Mouse (Mus musculus) CH12.LX (cell line): Measurements from ENCODE around the gene Nepro. TPM values are rescaled to one million over a fixed set of nuclear protein-coding genes. Genes with fewer than 3 reads are reported as not detected.

Experiments used
- DNase-seq: peaks from one replicate; pipeline ENCODE4 v3.0.0-alpha.2; 2013; ENCODE audit errors: extremely low read depth
- H3K27ac ChIP-seq: 2 replicates; pipeline ENCODE4 v1.5.1; 2012; ENCODE audit warnings: low read depth, mild to moderate bottlenecking, control low read depth, moderate library complexity; ENCODE audit not compliant: insufficient read depth
- H3K27me3 ChIP-seq: replicated peaks from 2 replicates; pipeline ENCODE3; 2012; ENCODE audit warnings: inconsistent platforms
- H3K36me3 ChIP-seq, 2 experiments: replicated peaks in 1 of 2; 2 replicates each; pipeline versions ENCODE3 to v1.6.1; 2012; ENCODE audit warnings: inconsistent platforms in 1 of 2, low read length in 1 of 2, mild to moderate bottlenecking in 1 of 2, mixed read lengths in 1 of 2, moderate library complexity in 1 of 2; ENCODE audit not compliant: control insufficient read depth in 1 of 2, insufficient read depth in 1 of 2
- H3K4me1 ChIP-seq, 2 experiments: 2 replicates each; pipeline ENCODE4 v1.6.1; 2012; ENCODE audit warnings: inconsistent platforms in 1 of 2, moderate library complexity in 1 of 2; ENCODE audit not compliant: insufficient read depth in 2 of 2, control insufficient read depth in 1 of 2
- H3K4me2 ChIP-seq: 2 replicates; pipeline ENCODE4 v1.6.1; 2012; ENCODE audit warnings: low read depth, mild to moderate bottlenecking, control low read depth; ENCODE audit not compliant: poor library complexity, insufficient read depth, severe bottlenecking
- H3K4me3 ChIP-seq, 3 experiments: fragments of 150-350 bp in 1 of 3; sonication (generic) in 1 of 3; replicated peaks in 1 of 3; 2 replicates each; pipeline versions ENCODE3 to v1.5.1; 2011 to 2012; ENCODE audit warnings: low read depth in 2 of 3, low read length in 2 of 3, mild to moderate bottlenecking in 2 of 3, moderate library complexity in 2 of 3, control low read depth in 1 of 3, improper control_type of control experiment in 1 of 3, inconsistent platforms in 1 of 3, mixed read lengths in 1 of 3; ENCODE audit not compliant: poor library complexity in 1 of 3
- H3K79me2 ChIP-seq: replicated peaks from 2 replicates; pipeline ENCODE4 v1.6.1; 2012; ENCODE audit warnings: mild to moderate bottlenecking, moderate library complexity; ENCODE audit not compliant: control insufficient read depth, poor library complexity, insufficient read depth, severe bottlenecking; ENCODE audit errors: extremely low read depth
- H3K9ac ChIP-seq: 2 replicates; pipeline ENCODE4 v1.6.1; 2012; ENCODE audit warnings: low read depth, mild to moderate bottlenecking, control low read depth, moderate library complexity; ENCODE audit not compliant: insufficient read depth
- H3K9me3 ChIP-seq: replicated peaks from 2 replicates; pipeline ENCODE3; 2012; ENCODE audit warnings: low read length, inconsistent platforms, mixed read lengths
- CHD1 ChIP-seq: IDR thresholded peaks from 2 replicates; pipeline ENCODE4 v1.6.1; 2012; ENCODE audit warnings: low read depth, low read length, improper control_type of control experiment, inconsistent platforms
- E2F4 ChIP-seq: IDR thresholded peaks from 2 replicates; pipeline ENCODE4 v1.6.1; 2011; ENCODE audit warnings: low read depth, low read length, improper control_type of control experiment; ENCODE audit not compliant: insufficient replicate concordance
- ELF1 ChIP-seq: IDR thresholded peaks from 2 replicates; pipeline ENCODE4 v1.6.1; 2014; ENCODE audit warnings: low read depth, mild to moderate bottlenecking, inconsistent platforms, low read length, improper control_type of control experiment
- EP300 ChIP-seq: IDR thresholded peaks from 2 replicates; pipeline ENCODE4 v1.6.1; 2011; ENCODE audit warnings: low read length, improper control_type of control experiment
- ETS1 ChIP-seq: conservative IDR thresholded peaks from 2 replicates; pipeline ENCODE4 v1.6.1; 2012; ENCODE audit warnings: low read depth, mild to moderate bottlenecking, inconsistent platforms, low read length, improper control_type of control experiment, moderate library complexity
- GABPA ChIP-seq: IDR thresholded peaks from 2 replicates; pipeline ENCODE4 v1.6.1; 2012; ENCODE audit warnings: low read depth, low read length, improper control_type of control experiment, inconsistent platforms; ENCODE audit not compliant: insufficient replicate concordance
- HCFC1 ChIP-seq: IDR thresholded peaks from 2 replicates; pipeline ENCODE4 v1.6.1; 2012; ENCODE audit warnings: low read depth, mild to moderate bottlenecking, inconsistent platforms, low read length, improper control_type of control experiment
- JUN ChIP-seq: IDR thresholded peaks from 2 replicates; pipeline ENCODE4 v1.6.1; 2011; ENCODE audit warnings: low read depth, mild to moderate bottlenecking, low read length, improper control_type of control experiment, moderate library complexity; ENCODE audit not compliant: insufficient read depth
- KAT2A ChIP-seq: IDR thresholded peaks from 2 replicates; pipeline ENCODE4 v1.6.1; 2012; ENCODE audit warnings: low read length, improper control_type of control experiment, inconsistent platforms; ENCODE audit not compliant: insufficient replicate concordance
- MEF2A ChIP-seq: IDR thresholded peaks from 2 replicates; pipeline ENCODE4 v1.6.1; 2014; ENCODE audit warnings: low read depth, mild to moderate bottlenecking, inconsistent platforms, low read length, improper control_type of control experiment, borderline replicate concordance
- MXI1 ChIP-seq: IDR thresholded peaks from 2 replicates; pipeline ENCODE4 v1.6.1; 2011; ENCODE audit warnings: mild to moderate bottlenecking, low read depth, low read length, improper control_type of control experiment
- MYC ChIP-seq: IDR thresholded peaks from 2 replicates; pipeline ENCODE4 v1.6.1; 2011; ENCODE audit warnings: low read depth, mild to moderate bottlenecking, improper control_type of control experiment, low read length
- NELFE ChIP-seq: IDR thresholded peaks from 2 replicates; pipeline ENCODE4 v1.6.1; 2011; ENCODE audit warnings: low read depth, low read length, improper control_type of control experiment
- NRF1 ChIP-seq: IDR thresholded peaks from 2 replicates; pipeline ENCODE4 v1.6.1; 2014; ENCODE audit warnings: low read depth, mild to moderate bottlenecking, inconsistent platforms, low read length, improper control_type of control experiment, moderate library complexity
- POLR2AphosphoS2 ChIP-seq: IDR thresholded peaks from 2 replicates; pipeline ENCODE4 v1.6.1; 2011; ENCODE audit warnings: low read depth, low read length, improper control_type of control experiment
- RAD21 ChIP-seq: IDR thresholded peaks from 2 replicates; pipeline ENCODE4 v1.6.1; 2011; ENCODE audit warnings: low read depth, mild to moderate bottlenecking, low read length, improper control_type of control experiment, moderate library complexity
- RCOR1 ChIP-seq: conservative IDR thresholded peaks from 2 replicates; pipeline ENCODE4 v1.6.1; 2012; ENCODE audit warnings: low read depth, mild to moderate bottlenecking, inconsistent platforms, low read length, improper control_type of control experiment
- TBP ChIP-seq: conservative IDR thresholded peaks from 2 replicates; pipeline ENCODE4 v1.6.1; 2011; ENCODE audit warnings: low read depth, low read length, improper control_type of control experiment
- TCF12 ChIP-seq: IDR thresholded peaks from 2 replicates; pipeline ENCODE4 v1.6.1; 2014; ENCODE audit warnings: low read depth, mild to moderate bottlenecking, inconsistent platforms, low read length, improper control_type of control experiment
- UBTF ChIP-seq: IDR thresholded peaks from 2 replicates; pipeline ENCODE4 v1.6.1; 2012; ENCODE audit warnings: low read depth, mild to moderate bottlenecking, inconsistent platforms, low read length, improper control_type of control experiment, moderate library complexity
- USF1 ChIP-seq: IDR thresholded peaks from 2 replicates; pipeline ENCODE4 v1.6.1; 2014; ENCODE audit warnings: low read depth, mild to moderate bottlenecking, inconsistent platforms, low read length, improper control_type of control experiment
- USF2 ChIP-seq: conservative IDR thresholded peaks from 2 replicates; pipeline ENCODE4 v1.6.1; 2011; ENCODE audit warnings: low read depth, low read length, improper control_type of control experiment
- ZC3H11A ChIP-seq: IDR thresholded peaks from 2 replicates; pipeline ENCODE4 v1.6.1; 2012; ENCODE audit warnings: low read depth, mild to moderate bottlenecking, inconsistent platforms, low read length, improper control_type of control experiment
- ZKSCAN1 ChIP-seq: IDR thresholded peaks from 2 replicates; pipeline ENCODE4 v1.6.1; 2012; ENCODE audit warnings: low read depth, inconsistent platforms, low read length, improper control_type of control experiment, borderline replicate concordance
- ZNF384 ChIP-seq: IDR thresholded peaks from 2 replicates; pipeline ENCODE4 v1.6.1; 2012; ENCODE audit warnings: low read depth, low read length, improper control_type of control experiment, inconsistent platforms
- dilution Hi-C: fragments of 300-500 bp; cut with MboI; formaldehyde crosslinking; loops from 2 replicates; pipeline ENCODE4 v1.14.3; 2020; ENCODE audit warnings: low sequenced_read_pairs; ENCODE audit not compliant: extremely low pct_unique_long_range_greater_than_20kb, extremely low pct_ligation_motif_present
- in situ Hi-C: fragments of 300-500 bp; cut with MboI; formaldehyde crosslinking; loops from 3 replicates; pipeline ENCODE4 v1.14.3; 2019; ENCODE audit warnings: low sequenced_read_pairs, low pct_ligation_motif_present, low pct_unique_long_range_greater_than_20kb, mixed read lengths
- polyA plus RNA-seq: library from polyadenylated mRNA; unstranded; fragments of >175 nt; gene quantifications from 2 replicates; pipeline ENCODE4 v1.2.1, GENCODE M21; 2012; ENCODE audit warnings: low read depth; ENCODE audit not compliant: insufficient read length
- total RNA-seq, 2 experiments: library from RNA; depleted of rRNA; stranded (reverse); fragments of 300-350 nt in 1 of 2; fragments of >200 nt in 1 of 2; gene quantifications; 2 replicates each; pipeline ENCODE4 v1.2.3; 2012 to 2014

Gene Nepro
- total and polyA plus RNA-seq, 3 experiments: 14.0 to 35.4 (median 34.5) TPM

DNA sequence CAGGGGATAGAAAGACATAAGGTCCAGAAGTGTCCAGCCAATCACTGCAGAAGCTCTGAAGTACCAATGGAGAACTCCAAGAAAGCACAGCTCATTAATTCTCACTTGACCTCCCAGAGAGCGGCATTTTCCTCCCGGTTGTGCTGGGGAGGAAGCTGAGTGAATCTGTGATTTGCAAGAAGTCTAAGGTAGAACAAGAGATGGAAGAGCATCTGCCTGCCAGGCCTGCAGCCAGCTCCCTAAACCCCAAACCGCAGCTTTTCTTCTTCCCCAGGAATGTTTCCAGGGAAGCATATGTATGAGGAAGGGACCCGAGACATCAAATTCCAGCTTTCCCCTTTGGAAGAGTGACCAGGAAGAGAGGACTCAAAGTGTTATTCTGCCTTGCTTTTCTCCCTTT, 35.6 kb upstream of the Nepro start:
- no peaks in the 10 kb centered on the region for H3K36me3 ChIP-seq
- dilution Hi-C loops (no loop called here), in situ Hi-C loops (no loop called here)
- H3K4me3 ChIP-seq: no peak overlapping the region
- H3K9ac ChIP-seq: peak overlapping the region; percentile 19; the same call in 1 of the 2 replicates
- H3K9me3 ChIP-seq: no peaks in the 10 kb centered on the region
- H3K4me2 ChIP-seq: peak overlapping the region; percentile 98
- no peaks in the 10 kb centered on the region for H3K79me2 ChIP-seq
- no peak for DNase-seq
- TF ChIP-seq CHD1 (no peak), TBP (no peak), RCOR1 (no peak), E2F4 (no peak), USF1 (no peak), EP300 (no peak), RAD21 (no peak), ELF1 (no peak), GABPA (no peak)
- no peaks in the 10 kb centered on the region for H3K27me3 ChIP-seq
- no peaks in the 10 kb centered on the region for H3K4me1 ChIP-seq
- H3K27ac ChIP-seq: no peak overlapping the region

DNA sequence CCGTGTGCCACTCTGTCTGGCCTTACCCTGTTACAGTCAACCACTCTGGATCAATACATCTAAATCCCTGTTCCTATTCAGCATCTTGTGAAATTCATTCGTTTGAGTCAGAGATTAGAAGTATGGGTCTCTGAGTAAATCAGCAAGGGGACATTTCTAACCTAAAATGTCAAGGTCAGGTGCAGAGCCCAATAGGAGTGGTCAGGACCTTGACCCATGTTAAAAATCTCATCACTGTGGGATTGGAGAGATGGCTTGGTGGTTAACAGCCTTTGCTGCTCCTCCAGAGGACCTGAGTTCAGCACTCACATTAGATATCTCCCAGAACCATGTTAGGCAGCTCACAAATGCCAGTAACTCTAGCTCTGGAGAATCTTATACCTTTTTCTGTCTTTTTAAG, 33.6 kb upstream of the Nepro start:
- H3K4me3 ChIP-seq: no peak overlapping the region
- H3K36me3 ChIP-seq: no peaks in the 10 kb centered on the region
- no peaks in the 10 kb centered on the region for H3K9me3 ChIP-seq
- no peaks in the 10 kb centered on the region for H3K4me1 ChIP-seq
- dilution Hi-C loops: no loop called here
- no peak overlapping the region for H3K4me2 ChIP-seq
- H3K9ac ChIP-seq: no peak overlapping the region
- no peak overlapping the region for H3K27ac ChIP-seq
- H3K27me3 ChIP-seq: no peaks in the 10 kb centered on the region
- no peaks in the 10 kb centered on the region for H3K79me2 ChIP-seq
- in situ Hi-C loops: no loop called here
- DNase-seq: no peak
- TF ChIP-seq ZNF384 (no peak), POLR2AphosphoS2 (no peak), NELFE (no peak), JUN (no peak), ZKSCAN1 (no peak), KAT2A (no peak), MYC (no peak), NRF1 (no peak), E2F4 (no peak), TCF12 (no peak), MXI1 (no peak), ZC3H11A (no peak), ETS1 (no peak), RCOR1 (no peak), MEF2A (no peak), HCFC1 (no peak), USF2 (no peak), TBP (no peak), UBTF (no peak)
